Mouse (Mus musculus) myocyte (in vitro differentiated cells): ENCODE data around the gene Pcgf3.

ENCODE experiments used
- CEBPB ChIP-seq: IDR thresholded peaks from 2 replicates; pipeline ENCODE4 v1.6.1; 2011; ENCODE audit warnings: mild to moderate bottlenecking, moderate library complexity; ENCODE audit not compliant: poor library complexity, insufficient read depth, severe bottlenecking
- E2F4 ChIP-seq: IDR thresholded peaks from one replicate; pipeline ENCODE4 v1.6.1; 2011; ENCODE audit warnings: mild to moderate bottlenecking, control low read depth, moderate library complexity; ENCODE audit not compliant: insufficient read depth
- MYOG ChIP-seq, 3 experiments: IDR thresholded peaks; one replicate each; pipeline ENCODE4 v1.6.1; 2011; ENCODE audit warnings: control low read depth in 2 of 3, low read depth in 2 of 3, mild to moderate bottlenecking in 2 of 3; ENCODE audit not compliant: insufficient read length in 2 of 3, control insufficient read depth in 1 of 3, insufficient read depth in 1 of 3
- POLR2A ChIP-seq: IDR thresholded peaks from one replicate; pipeline ENCODE4 v1.6.1; 2011; ENCODE audit warnings: low read depth, mild to moderate bottlenecking, control low read depth, moderate library complexity; ENCODE audit not compliant: insufficient read length
- USF1 ChIP-seq: IDR thresholded peaks from one replicate; pipeline ENCODE4 v1.6.1; 2011; ENCODE audit warnings: low read depth, mild to moderate bottlenecking, control low read depth, moderate library complexity

DNA sequence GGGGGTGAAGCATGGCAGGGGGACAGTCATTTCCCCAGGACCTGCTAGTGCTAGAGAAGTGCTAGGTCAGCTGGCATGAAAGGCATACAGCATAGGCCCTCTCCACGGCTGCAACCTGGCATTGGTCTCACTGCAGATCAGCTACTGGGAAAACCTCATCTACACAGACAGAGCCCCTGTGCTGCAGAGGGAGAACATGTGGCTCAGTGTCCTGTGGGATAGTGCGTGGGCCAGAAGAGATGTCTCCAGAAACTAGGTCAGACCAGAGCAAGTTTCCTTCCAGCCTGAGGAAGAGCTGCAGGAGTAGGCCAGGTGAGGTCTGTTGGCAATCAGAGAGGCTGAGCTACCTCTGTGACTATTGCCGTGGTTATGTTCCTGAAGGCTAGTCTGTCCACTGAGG, 60.9 kb downstream of the Pcgf3 start:
- no peak for TF ChIP-seq CEBPB
- no peak for TF ChIP-seq POLR2A
- TF ChIP-seq USF1 = no peak
- TF ChIP-seq E2F4 = no peak
- TF ChIP-seq MYOG (IDR thresholded peaks at IDR 0.05; ENCODE audit: control insufficient read depth in 1 of 3, insufficient read depth in 1 of 3, insufficient read length in 2 of 3, low read depth in 2 of 3) = no peak
